Mouse (Mus musculus) lung, postnatal 0 days (tissue): ENCODE measurements around the gene Klf11.

Experiments
- CTCF ChIP-seq: IDR thresholded peaks from 2 replicates; pipeline ENCODE4 v1.5.1; 2016; ENCODE audit warnings: antibody characterized with exemption, mild to moderate bottlenecking
- EP300 ChIP-seq: IDR thresholded peaks from 2 replicates; pipeline ENCODE4 v1.6.1; 2016; ENCODE audit warnings: antibody characterized with exemption, mild to moderate bottlenecking, control low read depth

GRCm38 (mm10) chr12:24682563-24682962, 31.5 kb downstream of the Klf11 start:
- TF ChIP-seq EP300 = no peak
- no peak for TF ChIP-seq CTCF
